Mouse (Mus musculus) bone marrow, adult 2 months (tissue): Measurements from ENCODE around the gene Sox5.

Experiments used
- CTCF ChIP-seq: fragments of 200-500 bp; IDR thresholded peaks from 2 replicates; pipeline ENCODE4 v1.5.1; 2011; ENCODE audit warnings: low read length, control low read depth; ENCODE audit not compliant: control insufficient read depth, insufficient read depth
- POLR2A ChIP-seq: fragments of 200-500 bp; IDR thresholded peaks from 2 replicates; pipeline ENCODE4 v1.6.1; 2011; ENCODE audit warnings: low read depth, mild to moderate bottlenecking, control low read depth, low read length, borderline replicate concordance; ENCODE audit not compliant: control insufficient read depth

DNA sequence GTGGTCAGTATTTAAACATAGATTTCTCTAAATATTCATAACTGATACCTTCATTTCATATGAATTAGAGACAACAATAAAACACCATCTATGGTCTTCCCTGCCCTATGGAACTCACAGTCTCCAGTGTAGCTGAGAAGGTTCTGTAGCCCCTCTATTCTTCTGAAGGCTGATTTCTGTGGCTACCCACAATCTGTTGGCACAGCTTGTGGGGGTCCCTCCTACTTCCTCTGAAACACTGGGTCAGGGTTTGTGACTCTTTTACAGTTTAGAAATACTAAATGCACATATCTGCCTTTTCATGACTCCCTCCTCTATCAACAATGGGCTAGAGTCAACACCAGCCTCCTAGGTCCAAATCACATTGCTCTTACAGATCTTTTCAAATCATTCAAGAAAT lies 461.4 kb downstream of the Sox5 start:
- TF ChIP-seq CTCF (no peak), POLR2A (no peak)
